Comparison of ENCODE assay signal across 24 mouse cellular contexts in genomic region chr11:78029240-78029639, GRCm38 (mm10). TPM values are rescaled to one million over a fixed set of nuclear protein-coding genes. Genes with fewer than 3 reads are reported as not detected.
DNase-seq lines count a peak whose midpoint lies in the region; ATAC-seq and TF ChIP-seq lines count a peak whose summit lies in the region.
"Had no signal": no experiment of that assay in that cellular context is flagged by ENCODE, and none has a peak within 500 bp of the region (broad histone marks: within the 10 kb centered on the region; RNA-seq: fewer than 3 reads in every experiment).

No protein-coding gene starts in this region.

- H3K36me3 ChIP-seq in forebrain, embryonic 10.5 days (replicated peaks) = peaks cover 62% of the 10 kb centered on the region
- H3K36me3 ChIP-seq in forebrain, embryonic 15.5 days = peaks cover 55% of the 10 kb centered on the region
- peaks cover 59% of the 10 kb centered on the region for H3K36me3 ChIP-seq in hindbrain, embryonic 13.5 days
- peaks cover 61% of the 10 kb centered on the region for H3K36me3 ChIP-seq in hindbrain, embryonic 10.5 days
- H3K36me3 ChIP-seq in liver, embryonic 15.5 days (replicated peaks) = peaks cover 63% of the 10 kb centered on the region
- H3K36me3 ChIP-seq in myocyte (ENCODE audit: control insufficient read depth, insufficient read depth) = peaks cover 34% of the 10 kb centered on the region

- 0 out of 2 replicates have a peak overlapping the region, but pooled peaks have one; percentile 9 for H3K27ac ChIP-seq in forebrain, embryonic 10.5 days
- no peak overlapping the region for H3K27ac ChIP-seq in forebrain, embryonic 15.5 days (replicated peaks)
- H3K27ac ChIP-seq in hindbrain, embryonic 13.5 days = no peak overlapping the region
- H3K27ac ChIP-seq in hindbrain, embryonic 10.5 days = no peak overlapping the region
- H3K27ac ChIP-seq in liver, embryonic 15.5 days (replicated peaks) = no peak overlapping the region
- H3K27ac ChIP-seq: embryonic facial prominence, embryonic 10.5 days; embryonic facial prominence, embryonic 12.5 days; forebrain, embryonic 12.5 days had no signal

- H3K4me3 ChIP-seq in forebrain, embryonic 10.5 days = no peak overlapping the region
- H3K4me3 ChIP-seq in forebrain, embryonic 15.5 days = no peak overlapping the region
- H3K4me3 ChIP-seq in hindbrain, embryonic 13.5 days = no peak overlapping the region
- no peak overlapping the region for H3K4me3 ChIP-seq in hindbrain, embryonic 10.5 days
- no peak overlapping the region for H3K4me3 ChIP-seq in liver, embryonic 15.5 days (replicated peaks)
- no peak overlapping the region for H3K4me3 ChIP-seq in myocyte
- H3K4me3 ChIP-seq: embryonic facial prominence, embryonic 10.5 days; embryonic facial prominence, embryonic 12.5 days; forebrain, embryonic 12.5 days had no signal

- TF ChIP-seq POLR2A in myocyte (IDR thresholded peaks at IDR 0.05; ENCODE audit: insufficient read length, low read depth) = no peak

- peaks cover 15% of the 10 kb centered on the region for H3K27me3 ChIP-seq in forebrain, embryonic 10.5 days (ENCODE audit: poor library complexity, severe bottlenecking)
- H3K27me3 ChIP-seq in forebrain, embryonic 15.5 days = no peaks in the 10 kb centered on the region
- H3K27me3 ChIP-seq in hindbrain, embryonic 13.5 days = no peaks in the 10 kb centered on the region
- no peaks in the 10 kb centered on the region; the same call in 1 of the 2 replicates for H3K27me3 ChIP-seq in hindbrain, embryonic 10.5 days (ENCODE audit: insufficient read depth, poor library complexity, severe bottlenecking)
- no peaks in the 10 kb centered on the region for H3K27me3 ChIP-seq in liver, embryonic 15.5 days
- no peaks in the 10 kb centered on the region for H3K27me3 ChIP-seq in myocyte (ENCODE audit: control insufficient read depth, insufficient read depth, insufficient read length)
- H3K27me3 ChIP-seq: CH12.LX; embryonic facial prominence, embryonic 12.5 days; forebrain, embryonic 12.5 days; Patski had no signal

- no peak for ATAC-seq in forebrain, embryonic 15.5 days (replicated peaks)
- ATAC-seq in hindbrain, embryonic 13.5 days (ENCODE audit: low FRiP score) = no peak
- ATAC-seq in liver, embryonic 15.5 days (ENCODE audit: insufficient read depth) = no peak
- ATAC-seq: activated CD4-positive, CD25-positive, alpha-beta regulatory T cell, adult 4 months; CD4-positive, CD25-positive, alpha-beta regulatory T cell, adult 4 months; forebrain, embryonic 14.5 days; Patski had no signal

- H3K79me2 ChIP-seq in myocyte (ENCODE audit: control insufficient read depth, insufficient read depth) = no peaks in the 10 kb centered on the region

- DNase-seq in forebrain, embryonic 10.5 days (ENCODE audit: extremely low spot score, low spot score) = no peak
- DNase-seq in hindbrain, embryonic 10.5 days (ENCODE audit: low spot score) = no peak
- DNase-seq in liver = no peak
- DNase-seq: adrenal gland, adult 8-10 months; adrenal gland, postnatal 14 days; B cell, adult 2 months; cerebellum, adult 11-12 months; cerebellum, adult 2 months; cerebellum, adult 9-10 months; cerebellum, postnatal 10 days; cerebellum, postnatal 25 days had no signal

- no peak overlapping the region for H3ac ChIP-seq in myocyte (ENCODE audit: control insufficient read depth, insufficient read length)

- no peak overlapping the region for H3K4me2 ChIP-seq in forebrain, embryonic 15.5 days (replicated peaks)
- no peak overlapping the region for H3K4me2 ChIP-seq in hindbrain, embryonic 13.5 days
- H3K4me2 ChIP-seq in liver, embryonic 15.5 days = peak overlapping the region; percentile 5; the same call in 1 of the 2 replicates
- H3K4me2 ChIP-seq in myocyte (ENCODE audit: low read depth) = no peak overlapping the region
- H3K4me2 ChIP-seq: embryonic facial prominence, embryonic 12.5 days; forebrain, embryonic 12.5 days had no signal

- peaks cover 42% of the 10 kb centered on the region for H3K4me1 ChIP-seq in forebrain, embryonic 10.5 days
- peaks cover 26% of the 10 kb centered on the region for H3K4me1 ChIP-seq in forebrain, embryonic 15.5 days
- H3K4me1 ChIP-seq in hindbrain, embryonic 13.5 days (replicated peaks) = peaks cover 25% of the 10 kb centered on the region
- peaks cover 34% of the 10 kb centered on the region for H3K4me1 ChIP-seq in hindbrain, embryonic 10.5 days (replicated peaks)
- H3K4me1 ChIP-seq in liver, embryonic 15.5 days (replicated peaks) = peaks cover 50% of the 10 kb centered on the region

- H3K9me3 ChIP-seq in forebrain, embryonic 10.5 days = no peaks in the 10 kb centered on the region
- no peaks in the 10 kb centered on the region for H3K9me3 ChIP-seq in forebrain, embryonic 15.5 days
- H3K9me3 ChIP-seq in hindbrain, embryonic 13.5 days = no peaks in the 10 kb centered on the region
- no peaks in the 10 kb centered on the region for H3K9me3 ChIP-seq in hindbrain, embryonic 10.5 days
- H3K9me3 ChIP-seq in liver, embryonic 15.5 days (replicated peaks) = no peaks in the 10 kb centered on the region
- H3K9me3 ChIP-seq: embryonic facial prominence, embryonic 10.5 days; embryonic facial prominence, embryonic 12.5 days; forebrain, embryonic 12.5 days; G1E had no signal

- H3K9ac ChIP-seq in forebrain, embryonic 15.5 days (replicated peaks) = no peak overlapping the region
- H3K9ac ChIP-seq in hindbrain, embryonic 13.5 days = 0 out of 2 replicates have a peak overlapping the region, but pooled peaks have one; percentile 5
- no peak overlapping the region for H3K9ac ChIP-seq in liver, embryonic 15.5 days
- H3K9ac ChIP-seq: embryonic facial prominence, embryonic 12.5 days; forebrain, embryonic 12.5 days had no signal

- 91% methylated on average over 8 of the region's 8 CpGs for WGBS in forebrain, embryonic 10.5 days
- WGBS in forebrain, embryonic 15.5 days = 93% methylated on average over 8 of the region's 8 CpGs
- WGBS in hindbrain, embryonic 13.5 days = 88% methylated on average over 8 of the region's 8 CpGs
- 89% methylated on average over 8 of the region's 8 CpGs for WGBS in hindbrain, embryonic 10.5 days
- WGBS in liver, embryonic 15.5 days (ENCODE audit: insufficient replicate concordance) = 83% methylated on average over 8 of the region's 8 CpGs

TF ChIP-seq in myocyte, 11 proteins besides CTCF, POLR2A, EP300 and RAD21:
- no peak for TF ChIP-seq MYOD1 (IDR thresholded peaks at IDR 0.05; ENCODE audit: control insufficient read depth in 1 of 3, insufficient read length in 2 of 3, low read depth in 2 of 3)
- peak; percentile 38 for TF ChIP-seq POLR2AphosphoS2 (IDR thresholded peaks at IDR 0.05; ENCODE audit: insufficient read length, low read depth)

RNA-seq across cellular contexts. Expression of gene Dhrs13, which starts 2.8 kb away (rescaled TPM):
- 14.4 and 17.1 TPM in 2 replicates for polyA plus RNA-seq in forebrain, embryonic 10.5 days (2016; fragmentation: Nextera tagmentation; extraction: Ambion mirVana)
- polyA plus RNA-seq in forebrain, embryonic 15.5 days (2015; fragmentation: Nextera tagmentation; extraction: Ambion mirVana) = 32.8 and 33.4 TPM in 2 replicates
- 37.1 and 39.3 TPM in 2 replicates for polyA plus RNA-seq in hindbrain, embryonic 13.5 days (2015; fragmentation: Nextera tagmentation; extraction: Ambion mirVana)
- 16.6 and 17.0 TPM in 2 replicates for polyA plus RNA-seq in hindbrain, embryonic 10.5 days (2016; fragmentation: Nextera tagmentation; extraction: Ambion mirVana)
- polyA plus RNA-seq in liver, embryonic 15.5 days (2015; fragmentation: Nextera tagmentation; extraction: Ambion mirVana) = 14.9 and 16.3 TPM in 2 replicates
- 10.0 TPM for polyA plus RNA-seq in myocyte (2012; fragmentation: generic; extraction: Trizol)

RNA-seq across cellular contexts. Expression of gene Flot2, which starts 8.5 kb away (rescaled TPM):
- 72.5 and 72.7 TPM in 2 replicates for polyA plus RNA-seq in forebrain, embryonic 10.5 days (2016; fragmentation: Nextera tagmentation; extraction: Ambion mirVana)
- polyA plus RNA-seq in forebrain, embryonic 15.5 days (2015; fragmentation: Nextera tagmentation; extraction: Ambion mirVana) = 90.2 and 98.3 TPM in 2 replicates
- polyA plus RNA-seq in hindbrain, embryonic 13.5 days (2015; fragmentation: Nextera tagmentation; extraction: Ambion mirVana) = 80.5 and 86.4 TPM in 2 replicates
- polyA plus RNA-seq in hindbrain, embryonic 10.5 days (2016; fragmentation: Nextera tagmentation; extraction: Ambion mirVana) = 73.0 and 76.3 TPM in 2 replicates
- polyA plus RNA-seq in liver, embryonic 15.5 days (2015; fragmentation: Nextera tagmentation; extraction: Ambion mirVana) = 25.1 and 27.3 TPM in 2 replicates
- 78.8 TPM for polyA plus RNA-seq in myocyte (2012; fragmentation: generic; extraction: Trizol)

RNA-seq across cellular contexts. Expression of gene Phf12, which starts 46.7 kb away (rescaled TPM):
- polyA plus RNA-seq in forebrain, embryonic 10.5 days (2016; fragmentation: Nextera tagmentation; extraction: Ambion mirVana) = 17.0 and 20.7 TPM in 2 replicates
- polyA plus RNA-seq in forebrain, embryonic 15.5 days (2015; fragmentation: Nextera tagmentation; extraction: Ambion mirVana) = 22.5 and 26.0 TPM in 2 replicates
- polyA plus RNA-seq in hindbrain, embryonic 13.5 days (2015; fragmentation: Nextera tagmentation; extraction: Ambion mirVana) = 18.9 and 21.2 TPM in 2 replicates
- polyA plus RNA-seq in hindbrain, embryonic 10.5 days (2016; fragmentation: Nextera tagmentation; extraction: Ambion mirVana) = 14.5 and 19.7 TPM in 2 replicates
- polyA plus RNA-seq in liver, embryonic 15.5 days (2015; fragmentation: Nextera tagmentation; extraction: Ambion mirVana) = 5.5 and 8.5 TPM in 2 replicates
- polyA plus RNA-seq in myocyte (2012; fragmentation: generic; extraction: Trizol) = 22.2 TPM

RNA-seq across cellular contexts. Expression of gene Eral1, which starts 50.9 kb away (rescaled TPM):
- 39.7 and 40.7 TPM in 2 replicates for polyA plus RNA-seq in forebrain, embryonic 10.5 days (2016; fragmentation: Nextera tagmentation; extraction: Ambion mirVana)
- polyA plus RNA-seq in forebrain, embryonic 15.5 days (2015; fragmentation: Nextera tagmentation; extraction: Ambion mirVana) = 33.3 TPM in 2 replicates
- 31.5 and 32.0 TPM in 2 replicates for polyA plus RNA-seq in hindbrain, embryonic 13.5 days (2015; fragmentation: Nextera tagmentation; extraction: Ambion mirVana)
- polyA plus RNA-seq in hindbrain, embryonic 10.5 days (2016; fragmentation: Nextera tagmentation; extraction: Ambion mirVana) = 40.6 and 41.4 TPM in 2 replicates
- 13.8 and 13.9 TPM in 2 replicates for polyA plus RNA-seq in liver, embryonic 15.5 days (2015; fragmentation: Nextera tagmentation; extraction: Ambion mirVana)
- polyA plus RNA-seq in myocyte (2012; fragmentation: generic; extraction: Trizol) = 24.6 TPM
